Mouse (Mus musculus): ENCODE measurements around the gene Slc31a2. TPM values are rescaled to one million over a fixed set of nuclear protein-coding genes. Genes with fewer than 3 reads are reported as not detected.
"Not testable (repeated sequence)": the region's sequence is repeated elsewhere in the genome, so short reads cannot be mapped to it uniquely, and the experiment has no call there.

Slc31a2 gene
- polyA plus RNA-seq (2012; rRNA removed): 10.7 and 12.7 TPM in 2 replicates

DNA sequence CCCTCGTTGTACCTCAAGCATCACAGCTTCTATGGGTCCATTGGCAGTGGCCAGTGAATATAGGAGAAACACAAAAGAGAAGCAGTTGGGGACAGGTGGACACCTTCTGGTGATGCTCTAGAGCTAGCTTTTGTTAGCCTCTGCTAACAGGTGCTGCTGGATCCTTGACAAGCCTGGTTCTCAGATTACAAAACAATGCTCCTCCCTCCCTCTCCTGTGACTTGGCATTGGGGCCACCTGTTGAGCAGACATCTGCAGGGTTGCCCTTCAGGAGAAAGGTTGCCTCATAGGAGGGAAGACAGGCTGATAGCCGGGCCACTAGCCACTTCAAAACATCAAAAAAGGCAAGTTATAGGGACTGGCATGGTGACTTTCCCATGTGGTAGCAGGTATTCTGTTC, at the start of gene Slc31a2:
TSS of gene Slc31a2 (plus strand) at position 287 of the 400 bp plus-strand sequence.
- WGBS: 46% methylated on average over 2 of the region's 2 CpGs
- DNase-seq (ENCODE audit: low read depth, low spot score): no peak

DNA sequence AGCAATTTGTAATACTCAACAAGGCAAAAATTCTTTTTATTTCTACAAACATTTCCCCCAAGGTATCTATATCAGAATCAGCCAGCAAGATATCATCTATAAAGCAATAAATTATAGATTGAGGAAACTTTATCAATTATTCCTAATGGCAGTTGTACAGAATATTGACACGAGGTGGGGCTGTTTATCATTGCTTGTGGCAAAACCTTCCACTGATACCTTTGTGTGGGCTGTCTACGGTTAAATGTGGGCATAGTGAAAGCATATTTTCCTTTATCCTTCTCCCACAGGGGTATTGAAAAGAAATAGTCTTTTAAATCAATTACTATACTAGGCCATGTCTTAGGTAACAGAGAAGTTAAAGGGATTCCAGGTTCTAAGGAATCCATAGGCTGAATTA, 48.9 kb upstream of the Slc31a2 start:
- WGBS: 75% methylated on average over 2 of the region's 2 CpGs
- no peak for DNase-seq (ENCODE audit: low read depth, low spot score)

DNA sequence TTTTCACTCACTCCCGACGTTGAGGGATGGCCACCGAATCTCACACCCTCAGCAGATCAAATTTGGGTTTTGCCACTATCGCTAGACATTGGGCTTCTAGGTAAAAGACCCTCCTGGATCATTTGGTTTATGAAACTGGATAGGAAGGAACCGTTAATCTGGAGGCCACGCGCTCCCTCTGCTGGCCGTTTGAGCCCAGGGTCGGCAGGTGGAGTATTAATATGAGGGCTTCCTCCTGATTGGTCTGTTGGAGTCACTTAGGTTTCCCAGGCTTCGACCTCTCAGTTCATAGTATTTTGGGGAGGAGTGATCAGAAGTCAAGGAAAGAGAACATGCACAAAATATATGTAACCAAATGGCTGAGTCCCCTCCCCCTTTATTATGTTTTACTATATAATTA, 34.0 kb upstream of the Slc31a2 start:
- no peak for DNase-seq (ENCODE audit: low read depth, low spot score)
- WGBS: 35% methylated on average over 10 of the region's 10 CpGs

DNA sequence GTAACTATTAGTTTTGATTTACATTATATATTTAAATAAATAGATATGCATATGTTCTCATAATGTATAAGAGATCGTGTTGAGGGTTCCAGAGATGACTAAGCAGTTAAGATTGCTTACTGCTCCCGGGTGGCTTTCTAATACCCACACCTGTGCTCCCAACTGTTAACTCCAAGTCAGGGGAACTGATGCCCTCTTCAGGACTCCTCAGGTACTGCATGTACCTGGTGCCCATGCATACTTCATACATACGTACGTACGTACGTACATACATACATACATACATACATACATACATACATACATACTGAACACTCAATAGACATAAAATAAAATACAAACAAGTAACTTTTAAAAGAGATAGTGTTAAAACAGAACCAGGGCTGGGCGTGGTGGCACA, 32.9 kb upstream of the Slc31a2 start:
- DNase-seq (ENCODE audit: low read depth, low spot score): no peak
- WGBS: 81% methylated on average over 7 of the region's 7 CpGs

DNA sequence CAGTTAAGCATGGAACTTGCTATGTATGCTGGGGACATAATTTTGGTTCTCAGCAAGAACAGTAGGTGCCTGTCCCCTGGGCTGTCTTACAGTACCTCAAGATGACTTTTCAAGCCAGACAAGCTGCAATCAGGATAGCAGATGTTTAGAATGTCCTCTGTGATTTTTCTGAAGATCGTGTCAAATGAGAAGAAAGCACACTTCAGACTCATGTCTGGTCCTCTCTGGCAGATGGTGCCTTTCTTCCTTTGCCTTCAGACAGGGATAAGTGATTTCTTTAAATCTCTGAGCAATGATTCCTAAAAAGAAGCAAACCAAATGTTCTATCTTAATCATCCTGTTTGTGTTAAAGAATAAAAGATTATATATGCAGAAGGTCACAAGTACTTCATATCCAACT, 32.2 kb upstream of the Slc31a2 start:
- no peak for DNase-seq (ENCODE audit: low read depth, low spot score)
- WGBS: 63% methylated on average over 1 of the region's 1 CpGs

DNA sequence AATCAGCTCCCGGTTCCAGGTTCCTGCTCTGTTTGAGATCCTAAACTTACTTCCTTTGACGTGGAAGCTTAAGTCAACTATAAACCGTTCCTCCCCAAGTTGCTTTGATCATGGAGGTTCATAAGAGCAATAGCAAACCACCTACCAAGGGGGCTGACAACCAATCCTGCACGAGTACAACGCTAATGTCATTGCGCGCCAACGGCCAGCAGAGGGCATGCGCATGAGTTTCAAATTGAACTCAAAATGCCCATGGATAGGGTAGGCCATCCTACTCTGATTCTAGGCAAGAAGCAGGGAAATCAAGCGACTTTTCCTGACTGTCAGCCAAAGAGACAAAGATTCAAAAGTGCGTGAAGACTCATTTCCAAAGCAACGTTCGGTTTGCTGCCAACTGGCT, 31.6 kb upstream of the Slc31a2 start, which contains the start of gene Zfp37:
TSS of gene Zfp37 (minus strand) at position 279 of the 400 bp plus-strand sequence.
- DNase-seq (ENCODE audit: low read depth, low spot score): no peak
- 72% methylated on average over 13 of the region's 13 CpGs for WGBS

DNA sequence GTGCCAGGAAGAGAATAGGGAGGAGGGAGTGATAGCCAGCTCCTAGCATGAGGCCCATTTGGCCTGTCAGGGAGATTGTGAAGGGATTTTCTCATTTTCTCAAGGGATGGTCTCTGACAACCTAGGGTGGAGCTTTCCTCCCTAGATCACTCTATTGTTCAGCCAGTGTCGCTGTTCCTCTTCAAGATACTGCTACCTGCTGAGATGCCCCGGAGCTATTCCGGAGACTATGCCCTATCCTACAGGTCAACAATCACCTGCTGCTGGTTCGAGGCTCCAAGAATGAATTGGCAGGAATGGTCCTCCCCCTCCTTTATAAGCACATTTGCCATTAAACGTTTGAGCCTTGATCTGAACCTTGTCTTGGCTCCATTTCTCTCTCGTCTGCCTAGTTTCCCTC, 21.8 kb upstream of the Slc31a2 start:
- no peak for DNase-seq (ENCODE audit: low read depth, low spot score)
- WGBS: 59% methylated on average over 6 of the region's 6 CpGs

DNA sequence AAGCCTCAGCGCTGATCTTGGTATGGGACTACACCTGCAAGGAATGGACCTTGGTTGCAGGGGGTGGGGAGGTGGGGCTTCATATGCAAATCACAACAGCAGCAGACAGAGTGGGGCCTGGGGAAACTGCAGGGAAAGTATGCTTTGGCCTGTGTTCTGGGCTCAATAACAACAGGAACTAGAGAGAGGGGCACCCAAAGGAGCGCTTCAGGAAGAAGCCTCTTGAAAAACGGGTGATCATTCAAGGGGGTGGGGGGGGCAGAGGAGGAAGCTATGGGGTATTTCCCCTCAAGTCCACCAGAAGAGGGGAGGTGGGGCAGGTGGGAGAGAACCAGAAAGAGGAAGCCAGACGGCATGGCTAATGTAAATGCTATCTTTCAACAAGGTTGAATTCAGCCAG, 14.0 kb upstream of the Slc31a2 start:
- 41% methylated on average over 4 of the region's 4 CpGs for WGBS
- DNase-seq (ENCODE audit: low read depth, low spot score): no peak

DNA sequence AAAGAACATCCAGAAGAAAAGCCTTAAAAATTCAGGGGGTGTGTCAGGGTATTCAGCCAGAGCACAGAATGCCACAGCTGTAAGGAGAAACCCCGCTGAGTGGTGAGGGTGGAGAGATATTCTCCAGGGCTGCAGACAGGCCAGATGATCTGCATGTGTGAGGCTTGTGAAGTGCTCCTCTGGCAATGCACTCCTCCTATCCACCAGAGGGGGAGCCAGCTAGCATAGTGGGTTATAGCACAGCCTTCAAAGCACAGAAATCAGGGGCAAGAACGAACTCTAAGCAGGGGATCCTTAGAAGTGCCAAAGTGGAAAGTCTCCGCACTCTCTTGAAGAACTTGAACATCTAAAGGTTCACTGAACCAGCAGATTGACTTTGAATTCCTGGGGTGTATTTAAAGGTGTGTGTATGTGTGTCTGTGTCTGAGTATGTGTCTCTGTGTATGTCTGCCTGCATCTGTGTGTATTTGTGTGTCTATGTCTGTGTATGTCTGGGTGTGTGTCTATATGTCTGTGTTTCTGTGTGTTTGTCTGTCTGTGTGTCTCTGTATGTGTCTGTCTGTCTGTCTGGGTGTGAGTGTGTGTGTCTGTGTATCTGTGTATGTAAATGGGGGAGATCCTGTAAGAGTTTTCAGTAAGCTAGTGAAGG, 11.3 kb upstream of the Slc31a2 start:
- 50% methylated on average over 3 of the region's 3 CpGs for WGBS
- DNase-seq (ENCODE audit: low read depth, low spot score): no peak

DNA sequence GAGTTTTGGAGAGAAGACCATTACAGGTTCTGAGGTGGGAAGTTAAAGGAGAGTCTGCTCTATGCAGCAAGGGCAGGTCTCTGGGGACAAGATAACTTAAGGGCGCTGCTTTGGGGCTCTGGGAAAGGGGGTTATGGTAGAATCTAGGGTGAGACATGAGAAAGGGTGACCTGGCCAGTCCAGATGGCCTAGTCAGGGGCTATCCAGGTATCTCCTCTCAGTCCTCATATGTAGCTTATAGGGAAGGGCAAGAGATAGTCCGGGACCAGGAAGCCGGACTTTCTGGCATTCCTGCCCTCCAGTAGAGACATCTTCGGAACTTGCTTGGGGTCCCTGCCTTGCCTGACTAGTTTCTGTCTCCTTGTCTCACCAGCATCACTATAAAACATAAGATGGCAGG, 10.6 kb upstream of the Slc31a2 start:
- no peak for DNase-seq (ENCODE audit: low read depth, low spot score)
- WGBS: 87% methylated on average over 4 of the region's 4 CpGs

DNA sequence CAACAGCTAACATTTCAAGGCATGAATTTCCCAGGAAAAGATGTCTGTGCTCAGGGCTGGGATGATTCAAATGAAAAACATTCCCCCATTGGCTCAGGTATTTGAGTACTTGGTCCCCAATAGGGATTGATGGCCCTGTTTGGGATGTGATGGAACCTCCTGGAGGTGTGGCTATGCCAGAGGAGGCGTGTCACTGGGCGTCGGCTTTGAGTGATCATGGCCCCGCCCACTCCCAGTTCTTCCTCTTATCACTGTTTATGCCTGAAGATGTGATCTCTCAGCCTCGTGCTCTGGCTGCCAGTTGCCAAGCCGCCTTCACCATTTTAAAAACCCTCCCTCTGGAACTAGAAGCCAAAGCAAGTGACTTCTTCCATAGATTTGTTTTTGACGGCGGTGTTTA, 7.8 kb upstream of the Slc31a2 start:
- 55% methylated on average over 8 of the region's 8 CpGs for WGBS

DNA sequence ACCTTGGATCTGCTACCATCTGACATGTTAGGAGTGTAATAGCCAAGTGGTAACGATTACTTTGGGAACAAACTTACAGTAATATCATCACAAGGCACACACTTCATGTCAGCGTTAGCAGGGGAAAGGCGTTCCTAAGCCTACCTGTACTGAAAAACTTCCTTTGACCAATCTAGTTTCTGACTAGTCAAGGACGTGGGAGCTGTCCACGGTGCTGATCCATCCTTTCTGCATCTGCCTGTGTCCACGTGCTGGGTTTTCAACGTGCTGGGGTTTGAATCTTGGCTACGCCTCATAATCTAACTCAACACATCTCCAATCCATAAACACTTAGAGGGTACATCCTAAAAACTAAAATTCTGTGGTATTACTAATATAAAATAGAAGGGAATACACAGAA, 5.4 kb upstream of the Slc31a2 start:
- DNase-seq (ENCODE audit: low read depth, low spot score): no peak
- 17% methylated on average over 8 of the region's 8 CpGs for WGBS

More for the DNA sequence above, 7.8 kb upstream of the Slc31a2 start:
- DNase-seq (ENCODE audit: low read depth, low spot score): no peak

DNA sequence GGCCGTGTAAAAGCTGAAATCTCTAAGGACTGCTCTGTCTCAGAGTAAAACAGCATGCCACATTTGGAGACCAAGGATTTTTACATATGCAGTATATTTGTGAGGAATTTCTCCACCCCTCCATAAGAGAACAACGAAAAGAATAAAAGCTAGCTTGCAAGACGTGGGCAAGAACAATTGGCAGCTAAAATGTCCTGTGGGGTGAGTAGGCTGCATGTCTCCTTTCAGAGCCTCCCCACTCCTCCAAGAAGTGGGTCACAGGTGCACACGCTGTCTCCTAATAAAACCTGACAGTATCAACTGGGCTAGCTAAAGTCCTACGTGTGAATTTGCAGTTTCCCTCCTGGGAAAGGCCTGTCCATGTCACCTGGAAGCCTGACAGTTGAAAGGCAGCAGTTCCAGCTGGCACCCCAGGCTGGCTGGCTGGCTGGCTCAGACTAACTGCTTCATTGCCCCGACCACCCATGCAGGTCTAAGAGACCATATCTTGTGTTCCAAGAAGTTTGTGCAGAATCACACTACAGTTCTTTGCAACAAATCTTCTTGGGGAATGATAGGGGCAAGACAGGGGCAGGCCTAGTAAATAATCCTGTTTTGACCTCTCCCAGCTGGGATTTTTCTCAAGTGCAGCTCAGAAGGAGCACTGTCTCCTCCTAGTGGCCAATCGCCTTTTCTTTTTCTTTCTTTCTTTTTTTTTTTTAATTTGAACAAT, 927 bp downstream of the Slc31a2 start:
- WGBS: 38% methylated on average over 7 of the region's 7 CpGs
- no peak for DNase-seq (ENCODE audit: low read depth, low spot score)

DNA sequence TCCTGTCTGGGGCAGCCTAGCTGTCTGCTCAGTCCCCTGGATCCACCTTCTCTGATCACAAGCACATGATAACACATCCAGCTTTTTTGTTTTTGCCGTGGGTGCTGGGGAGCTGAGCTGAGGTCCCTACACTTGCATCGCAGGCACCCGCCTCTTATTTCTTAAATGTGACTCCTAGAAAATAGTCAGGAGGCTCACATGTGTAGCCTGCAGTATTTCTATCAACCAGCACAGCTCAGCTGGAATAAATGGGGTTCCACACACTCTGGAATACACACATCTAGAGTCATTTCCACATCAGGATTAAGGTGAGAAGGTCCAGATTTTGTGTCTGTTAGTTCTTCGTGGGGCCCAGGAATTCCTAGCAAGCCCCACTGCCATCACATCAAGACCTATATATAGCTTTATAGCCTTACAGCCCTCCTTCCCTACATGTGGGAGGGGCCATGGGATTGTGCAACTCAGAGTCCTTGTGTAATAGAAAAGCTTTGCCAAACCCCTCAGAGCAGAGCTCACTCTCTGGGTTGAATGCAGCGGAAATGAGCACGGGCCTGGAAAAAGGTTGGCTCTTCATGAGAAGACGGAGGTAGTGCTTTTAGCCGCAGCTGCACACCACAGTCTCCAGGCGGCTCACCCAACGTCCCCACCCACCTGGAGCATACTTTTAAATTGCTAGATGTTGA, 2.9 kb downstream of the Slc31a2 start:
- DNase-seq (ENCODE audit: low read depth, low spot score): no peak
- 32% methylated on average over 10 of the region's 10 CpGs for WGBS

DNA sequence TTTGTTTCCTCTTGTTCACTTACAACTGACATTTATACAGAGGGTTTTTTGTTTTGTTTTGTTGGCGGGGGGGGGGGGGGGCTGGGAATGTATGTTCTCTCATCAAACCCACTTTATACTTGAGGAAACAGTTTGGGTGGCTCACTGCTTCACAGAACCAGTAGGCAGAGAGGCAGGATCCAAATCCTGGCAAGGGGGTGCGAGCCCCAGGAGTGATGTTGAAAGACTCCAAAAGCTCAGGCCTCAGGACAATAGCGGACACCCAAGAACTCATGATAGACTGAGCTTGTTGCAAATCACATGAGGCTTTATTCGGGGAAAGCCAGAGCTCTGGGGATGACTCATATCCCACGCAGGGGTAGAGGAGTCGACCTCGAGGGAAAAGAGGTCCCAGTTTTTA, 3.7 kb downstream of the Slc31a2 start:
- DNase-seq (ENCODE audit: low read depth, low spot score): not testable (repeated sequence)
- WGBS: 46% methylated on average over 7 of the region's 7 CpGs

DNA sequence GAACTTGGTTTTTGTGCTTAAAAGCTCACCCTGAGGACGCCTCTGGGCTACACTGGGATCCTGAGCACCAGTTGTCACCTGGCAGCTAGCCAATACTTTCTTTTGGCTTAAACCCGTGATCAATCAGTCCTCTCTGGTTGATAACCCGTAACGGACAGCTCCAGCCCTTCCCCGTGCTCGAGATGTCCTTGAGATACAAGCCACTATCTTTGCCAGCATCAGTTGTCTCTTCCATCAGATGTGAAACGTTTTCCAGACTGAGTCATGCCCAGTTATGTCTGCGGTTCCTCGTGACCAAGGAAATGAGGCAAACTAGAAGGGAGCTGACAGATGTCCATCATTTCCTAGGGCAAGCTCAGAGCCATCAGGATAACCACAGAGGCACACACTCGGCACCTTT, 4.7 kb downstream of the Slc31a2 start:
- WGBS: 70% methylated on average over 10 of the region's 10 CpGs
- DNase-seq (ENCODE audit: low read depth, low spot score): no peak

DNA sequence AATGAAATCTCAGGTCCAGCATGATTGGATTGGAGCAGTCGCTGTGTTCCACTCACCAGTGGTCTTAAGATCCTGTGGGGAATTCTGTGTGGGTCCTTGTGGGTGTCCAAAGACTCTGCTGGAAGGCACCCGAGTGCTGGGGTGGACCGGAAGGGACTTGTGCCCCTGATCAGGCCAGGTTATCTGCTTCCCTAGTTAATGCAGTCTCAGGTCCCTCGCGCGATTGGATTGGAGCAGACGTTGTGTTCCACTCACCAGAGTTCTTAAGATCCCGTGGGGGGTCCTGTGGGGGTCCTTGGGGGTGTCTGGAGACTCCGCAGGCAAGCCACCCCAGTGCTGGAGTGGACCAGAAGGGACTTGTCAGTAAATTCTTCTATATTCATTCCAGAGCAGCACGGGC, 10.3 kb downstream of the Slc31a2 start:
- WGBS: 91% methylated on average over 10 of the region's 10 CpGs
- no peak for DNase-seq (ENCODE audit: low read depth, low spot score)

DNA sequence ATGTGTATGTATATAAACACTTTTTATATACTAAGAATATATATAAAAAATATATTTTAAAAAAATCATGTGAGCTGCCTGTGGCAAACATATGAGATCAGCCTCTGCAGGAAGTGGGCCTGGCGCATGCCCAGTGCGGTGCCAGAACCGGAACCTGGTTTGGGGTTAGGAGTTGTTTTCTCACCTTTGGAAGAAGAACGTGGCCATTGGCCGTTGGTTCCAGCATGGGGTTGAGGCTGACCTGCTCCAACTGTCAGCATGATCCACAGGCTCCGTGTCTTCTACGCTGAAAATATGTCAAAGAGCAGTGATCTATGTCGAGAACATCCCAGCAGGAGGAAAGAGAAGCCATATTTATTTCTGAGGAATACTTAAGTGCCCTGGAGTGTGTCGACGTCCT, 11.6 kb downstream of the Slc31a2 start:
- 93% methylated on average over 10 of the region's 10 CpGs for WGBS
- DNase-seq (ENCODE audit: low read depth, low spot score): no peak

DNA sequence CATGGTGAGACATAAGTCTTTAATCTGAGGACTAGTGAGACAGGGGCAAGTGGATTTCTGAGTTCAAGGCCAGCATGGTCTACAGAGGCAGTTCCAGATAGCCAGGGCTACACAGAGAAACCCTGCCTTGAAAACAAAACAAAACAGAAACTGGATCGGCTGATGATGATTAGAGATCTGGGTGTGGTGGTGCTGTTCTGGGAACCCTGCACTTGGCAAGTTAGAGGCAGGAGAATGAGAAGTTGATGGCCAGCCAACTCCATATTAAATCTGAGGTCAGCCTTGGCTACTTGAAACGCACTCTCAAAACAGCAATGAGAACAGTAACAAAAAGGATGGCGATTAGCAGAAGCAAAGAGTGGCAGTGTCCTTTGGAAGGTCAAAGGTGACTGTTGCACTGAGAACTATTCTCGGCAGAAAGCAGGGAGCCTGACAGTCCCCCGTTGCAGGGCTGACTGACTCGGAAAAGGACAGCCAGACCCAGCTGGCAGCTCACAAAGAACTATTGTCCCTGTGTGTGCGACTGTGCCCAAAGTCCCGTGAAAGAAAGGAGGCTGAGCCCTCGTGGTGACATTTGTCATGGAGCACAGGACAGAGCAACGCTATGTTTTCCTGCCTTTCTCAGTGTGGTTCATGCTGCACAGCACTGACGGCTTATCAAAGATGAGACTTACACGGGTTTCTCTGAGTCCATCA, 12.6 kb downstream of the Slc31a2 start:
- 19% methylated on average over 12 of the region's 12 CpGs for WGBS
- DNase-seq (ENCODE audit: low read depth, low spot score): no peak

DNA sequence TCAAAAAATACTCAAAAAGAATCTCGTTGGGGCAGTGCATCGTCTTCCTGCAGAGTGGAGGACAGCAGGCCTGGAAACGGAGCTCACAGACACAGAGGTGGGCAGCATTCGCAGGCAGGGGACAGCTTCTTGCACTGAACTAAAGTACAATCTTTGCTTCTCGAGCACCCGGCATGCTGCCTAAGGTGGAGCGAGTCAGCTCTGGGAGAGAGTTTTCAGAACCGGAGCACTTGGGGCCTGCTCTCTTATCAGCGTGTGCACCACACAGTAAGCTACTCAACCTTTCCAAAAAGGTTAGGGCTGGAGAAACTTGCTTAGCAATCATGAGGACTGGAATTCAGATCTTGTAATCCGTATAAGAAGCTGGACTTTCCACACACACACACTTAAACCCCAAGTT, 14.3 kb downstream of the Slc31a2 start:
- 87% methylated on average over 10 of the region's 10 CpGs for WGBS
- DNase-seq (ENCODE audit: low read depth, low spot score): no peak
